Mouse (Mus musculus) Patski (cell line): ENCODE data around the gene 4933409G03Rik. TPM values are rescaled to one million over a fixed set of nuclear protein-coding genes. Genes with fewer than 3 reads are reported as not detected.
"Not testable (repeated sequence)": the region's sequence is repeated elsewhere in the genome, so short reads cannot be mapped to it uniquely, and the experiment has no call there.

Experiments
- ATAC-seq: fragments of 100-300 bp; one replicate; pipeline ENCODE4 v1.8.0; 2021
- CTCF ChIA-PET: fragments of 350-600 bp; sonication (Branson Sonifier 250); formaldehyde crosslinking; loops from one replicate; lab custom pipeline; 2022; ENCODE audit warnings: inconsistent platforms; lab: Charles Lee
- POLR2A ChIA-PET: fragments of 350-600 bp; sonication (Branson Sonifier 250); formaldehyde crosslinking; loops from one replicate; lab custom pipeline; 2022; ENCODE audit warnings: antibody characterized with exemption, inconsistent platforms; lab: Charles Lee
- DNase-seq: peaks from one replicate; pipeline ENCODE4 v3.0.0-alpha.2; 2011; ENCODE audit warnings: low read depth, low spot score
- H3K27me3 ChIP-seq: fragments of 371-371 bp; one replicate; pipeline ENCODE4 v1.5.1; 2021
- CTCF ChIP-seq: fragments of 100-300 bp; IDR thresholded peaks from one replicate; pipeline ENCODE4 v1.5.1; 2021
- in situ Hi-C: fragments of 300-500 bp; cut with MboI; formaldehyde crosslinking; loops from 3 replicates; pipeline ENCODE4 v1.11.1; 2018; ENCODE audit warnings: low pct_unique_long_range_greater_than_20kb, mixed read lengths
- polyA plus RNA-seq: library from polyadenylated mRNA; unstranded; gene quantifications from one replicate; pipeline ENCODE4 v1.2.3, GENCODE M21; 2021

Gene 4933409G03Rik
- polyA plus RNA-seq = not detected

DNA sequence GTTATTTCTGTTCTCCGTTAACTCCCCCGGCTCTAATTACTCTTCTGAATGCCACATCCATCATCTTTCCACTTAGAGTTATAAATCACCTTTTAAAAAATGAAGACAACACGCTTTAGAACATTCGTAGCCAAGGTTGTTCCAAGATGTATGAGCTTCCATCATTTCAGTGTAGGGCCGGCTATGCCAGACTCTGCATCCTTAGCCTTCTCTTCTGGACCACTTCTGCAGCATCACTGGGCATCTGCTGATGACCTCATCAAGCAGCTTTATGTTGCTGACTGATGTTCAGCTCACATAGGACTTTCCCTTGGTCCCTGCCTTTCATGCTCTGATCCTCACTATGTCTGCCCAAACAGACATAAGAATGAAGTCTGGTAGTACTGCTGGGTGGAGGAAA is at the start of gene 4933409G03Rik:
4933409G03Rik (plus strand) TSS at position 301 of the 400 bp plus-strand sequence.
- TF ChIP-seq CTCF = no peak
- POLR2A ChIA-PET = no interaction called here
- CTCF ChIA-PET = interaction anchor here (1.2 kb wide), 1 partner anchor 13 kb away, joined by 3 read pairs; no protein-coding TSS in a partner anchor
- DNase-seq (no peak), ATAC-seq (no peak)
- H3K27me3 ChIP-seq = no peaks in the 10 kb centered on the region
- in situ Hi-C loops = no loop called here

DNA sequence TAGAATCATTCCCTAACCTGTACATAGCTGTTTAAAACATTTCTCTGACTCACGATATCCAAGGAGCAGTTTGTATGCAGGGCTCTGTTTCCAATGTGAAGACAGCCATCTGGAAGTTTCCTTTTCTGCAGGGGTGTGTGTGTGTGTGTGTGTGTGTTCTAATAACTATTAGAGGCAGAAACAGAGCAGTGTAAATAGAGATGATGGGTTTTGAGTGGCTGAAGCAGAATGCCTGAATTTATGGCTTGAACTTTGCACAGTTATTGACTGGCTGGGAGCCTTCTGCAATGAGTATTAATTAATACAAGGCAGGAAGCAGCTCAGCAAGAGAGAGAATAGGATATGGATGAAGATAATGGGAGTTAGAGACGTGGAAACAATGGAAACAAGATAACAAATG is 38.0 kb upstream of the 4933409G03Rik start:
- no peak for TF ChIP-seq CTCF
- ATAC-seq = no peak
- in situ Hi-C loops = no loop called here

DNA sequence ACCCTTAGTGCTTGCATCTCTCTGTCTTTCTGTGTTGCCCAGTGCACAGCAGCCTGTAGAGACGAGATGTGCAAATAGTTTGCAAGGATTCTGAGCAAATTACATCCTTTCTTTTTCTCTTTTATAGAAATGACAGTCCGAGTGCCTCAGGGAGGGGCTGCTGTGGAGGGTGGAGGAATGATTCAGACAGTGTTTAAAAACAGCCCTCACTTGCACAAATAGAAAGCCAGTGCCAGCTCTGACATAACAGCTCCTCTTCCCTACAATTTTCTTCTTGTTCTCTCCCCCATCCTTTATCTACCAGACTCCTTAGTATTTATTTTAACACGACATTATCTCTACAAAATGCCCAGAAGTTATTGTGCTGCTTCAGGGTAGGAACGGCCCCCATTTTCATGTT is 21.4 kb upstream of the 4933409G03Rik start:
- ATAC-seq (no peak), DNase-seq (no peak)
- CTCF ChIA-PET = no interaction called here
- POLR2A ChIA-PET = no interaction called here
- H3K27me3 ChIP-seq = peaks cover 4% of the 10 kb centered on the region
- in situ Hi-C loops = loop anchor here (5.0 to 25.0 kb wide), 3 partner anchors 196 to 551 kb away; no protein-coding TSS in a partner anchor
- no peak for TF ChIP-seq CTCF

More for the DNA sequence above, 38.0 kb upstream of the 4933409G03Rik start:
- POLR2A ChIA-PET = no interaction called here
- peaks cover 22% of the 10 kb centered on the region for H3K27me3 ChIP-seq
- no peak for DNase-seq
- CTCF ChIA-PET = no interaction called here

DNA sequence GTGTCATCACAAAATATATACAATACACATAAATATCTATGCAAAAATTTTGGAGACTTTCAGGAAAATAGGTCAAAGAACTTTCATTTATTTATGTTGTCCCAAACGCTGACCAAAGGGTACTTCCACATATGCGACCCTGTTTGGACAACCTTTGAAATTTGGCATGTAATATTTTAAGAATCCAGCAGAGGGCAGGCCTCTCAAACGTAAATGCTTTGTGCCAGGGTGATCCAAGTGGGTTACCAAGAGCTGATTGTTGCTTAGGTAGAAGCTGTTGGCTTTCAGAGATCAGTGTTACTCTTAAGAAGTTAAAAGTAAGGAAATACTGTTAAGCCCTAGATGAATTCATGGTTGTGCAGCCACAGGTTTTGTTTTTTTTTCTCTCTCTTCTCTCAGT is 18.9 kb upstream of the 4933409G03Rik start:
- peak; percentile 71 for TF ChIP-seq CTCF
- ChIA-PET CTCF (interaction anchor here (0.6 to 4.6 kb wide), 8 partner anchors 10 to 202 kb away, joined by 3 to 53 read pairs (median 3); no protein-coding TSS in a partner anchor), POLR2A (no interaction called here)
- in situ Hi-C loops = loop anchor here (5.0 to 25.0 kb wide), 3 partner anchors 194 to 549 kb away; no protein-coding TSS in a partner anchor
- DNase-seq (peak; percentile 13), ATAC-seq (no peak)
- H3K27me3 ChIP-seq = peaks cover 4% of the 10 kb centered on the region

DNA sequence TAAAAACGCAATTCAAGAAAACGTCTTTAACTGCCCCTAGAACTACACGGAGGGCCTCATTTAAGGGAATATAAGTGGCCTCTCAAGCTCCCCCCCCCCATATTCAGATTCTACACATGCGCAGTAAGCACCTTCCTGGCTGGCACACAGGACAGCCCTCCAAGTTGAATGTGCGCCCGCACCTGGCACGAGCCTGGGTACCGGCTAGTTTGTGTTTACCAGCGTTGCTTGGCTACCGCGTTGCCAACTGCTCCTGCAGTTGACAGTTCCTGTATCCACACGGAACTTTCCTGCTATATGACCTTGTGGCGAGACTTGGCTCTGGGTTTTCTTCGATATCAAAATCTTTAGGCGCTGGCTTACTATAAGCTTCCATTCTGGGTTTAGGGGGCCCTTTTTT is 13.9 kb upstream of the 4933409G03Rik start:
- TF ChIP-seq CTCF = no peak
- in situ Hi-C loops = loop anchor here (25.0 kb wide), 1 partner anchor 544 kb away; no protein-coding TSS in a partner anchor
- ATAC-seq (no peak), DNase-seq (no peak)
- ChIA-PET CTCF (interaction anchor here (2.1 kb wide), 1 partner anchor 188 kb away, joined by 9 read pairs; no protein-coding TSS in a partner anchor), POLR2A (no interaction called here)
- H3K27me3 ChIP-seq = no peaks in the 10 kb centered on the region

DNA sequence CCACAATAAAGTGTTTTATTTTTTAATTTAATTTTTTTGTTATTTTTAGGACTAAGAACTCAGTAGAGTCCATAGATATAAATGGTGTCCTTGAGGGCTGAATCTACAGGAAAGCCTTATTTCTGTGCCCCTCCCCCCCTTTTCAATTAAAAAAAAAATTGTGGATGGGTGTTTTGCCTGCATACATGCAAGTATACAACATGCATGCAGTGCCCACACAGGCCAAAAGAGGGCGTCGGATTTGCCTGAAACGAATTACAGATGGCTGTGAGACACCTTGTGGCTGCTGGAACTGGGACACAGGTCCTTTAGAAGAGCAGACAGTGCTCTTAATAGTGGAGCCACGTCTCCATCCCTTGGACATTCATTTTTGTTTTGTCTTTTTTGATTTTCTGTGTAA is 9.9 kb upstream of the 4933409G03Rik start:
- in situ Hi-C loops = loop anchor here (25.0 kb wide), 1 partner anchor 540 kb away; no protein-coding TSS in a partner anchor
- ATAC-seq = no peak
- no peak for DNase-seq
- H3K27me3 ChIP-seq = no peaks in the 10 kb centered on the region
- TF ChIP-seq CTCF = peak; percentile 45
- ChIA-PET CTCF (interaction anchor here (1.8 kb wide), 1 partner anchor 8 kb away, joined by 5 read pairs; no protein-coding TSS in a partner anchor), POLR2A (no interaction called here)

DNA sequence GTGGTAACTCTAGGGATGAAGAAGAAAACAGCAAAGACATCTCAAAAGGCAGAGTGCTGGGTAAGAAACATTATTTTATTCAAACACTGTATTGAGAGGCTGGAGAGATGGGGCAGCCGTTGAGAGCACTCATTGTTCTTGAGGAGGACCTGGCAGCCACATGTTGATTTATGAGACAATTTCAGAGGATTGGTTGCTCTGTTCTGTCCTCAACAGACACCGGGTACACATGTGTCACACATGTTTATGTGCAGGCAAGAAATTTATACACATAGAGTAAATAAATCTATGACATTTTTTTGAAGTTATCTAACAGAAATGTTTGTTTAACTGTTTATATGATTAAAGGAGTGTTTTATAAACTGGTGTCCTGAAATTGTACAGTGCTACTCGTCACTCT is 10.6 kb downstream of the 4933409G03Rik start:
- in situ Hi-C loops = no loop called here
- no peak for ATAC-seq
- DNase-seq = no peak
- ChIA-PET CTCF (no interaction called here), POLR2A (no interaction called here)
- peaks cover 10% of the 10 kb centered on the region for H3K27me3 ChIP-seq
- no peak for TF ChIP-seq CTCF

DNA sequence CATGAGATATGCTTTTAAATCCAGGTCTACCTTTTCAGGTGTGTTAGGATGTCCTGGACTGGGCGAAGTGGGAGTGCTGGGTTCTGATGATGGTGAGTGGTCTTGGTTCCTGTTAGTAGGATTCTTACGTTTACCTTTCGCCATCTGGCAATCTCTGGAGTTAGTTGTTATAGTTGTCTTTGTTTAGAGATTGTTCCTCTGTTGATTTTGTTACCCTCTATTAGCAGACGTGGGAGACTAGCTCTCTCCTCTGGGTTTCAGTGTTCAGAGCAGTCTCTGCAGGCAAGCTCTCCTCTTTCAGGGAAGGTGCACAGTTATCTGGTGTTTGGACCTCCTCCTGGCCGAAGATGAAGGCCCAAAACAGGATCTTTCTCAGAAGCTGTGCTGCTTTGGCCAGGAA is 74.0 kb downstream of the 4933409G03Rik start, which contains the start of gene 4932414N04Rik:
4932414N04Rik (plus strand) TSS at position 301 of the 400 bp plus-strand sequence.
- H3K27me3 ChIP-seq, DNase-seq, ATAC-seq, in situ Hi-C loops, CTCF ChIA-PET, POLR2A ChIA-PET: not testable (repeated sequence)

Other genes with a start within 250 kb of the 4933409G03Rik start
- gene Stk39, start 110.1 kb upstream of the 4933409G03Rik start, polyA plus RNA-seq = 53.1 TPM
- gene 4932414N04Rik, start 74.1 kb downstream of the 4933409G03Rik start, polyA plus RNA-seq = 0.09 TPM